Mouse (Mus musculus): Measurements from ENCODE around the gene Slc35g2.

Gene Slc35g2

DNA sequence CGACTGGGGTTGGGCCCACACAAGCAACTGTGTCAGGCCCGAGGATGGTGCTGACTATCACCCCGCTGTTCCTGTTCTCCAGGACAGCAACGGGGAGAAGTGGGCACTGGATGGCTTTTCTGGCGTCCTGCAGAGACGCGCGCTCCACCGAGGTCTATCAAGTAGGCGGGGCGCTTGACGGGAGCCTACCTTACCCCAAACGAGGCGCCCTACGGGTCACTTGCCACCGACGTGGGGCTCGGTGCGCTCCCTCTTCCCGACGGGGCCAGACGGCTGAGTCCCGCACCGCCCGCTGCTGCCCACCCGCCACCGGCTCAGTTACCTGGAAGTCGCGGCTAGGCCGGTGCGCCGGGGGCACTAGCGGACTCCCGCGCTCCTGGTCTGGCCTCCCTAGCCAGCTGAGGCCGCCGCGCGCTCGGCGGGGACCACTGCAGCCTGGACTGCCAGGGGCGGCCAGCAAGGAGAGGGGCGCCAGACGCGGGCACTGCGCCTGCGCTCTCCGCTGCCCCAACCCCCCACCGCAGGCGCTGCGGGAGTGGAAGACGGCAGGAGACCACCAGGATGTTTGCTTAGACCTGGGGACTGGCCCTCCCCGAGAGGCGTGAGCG lies at the start of gene Slc35g2:
Gene Slc35g2, minus strand, starts transcription at position 465 of the 608 bp plus-strand sequence.
- peak; percentile 45 to 48 for DNase-seq (ENCODE audit: low spot score in 2 of 2)

- peak in 1 of 2 experiments; percentile 16 for DNase-seq (ENCODE audit: low spot score in 2 of 2)
Observed at GRCm38 (mm10) chr9:100616947-100617346, 46.1 kb upstream of the Slc35g2 start.

DNA sequence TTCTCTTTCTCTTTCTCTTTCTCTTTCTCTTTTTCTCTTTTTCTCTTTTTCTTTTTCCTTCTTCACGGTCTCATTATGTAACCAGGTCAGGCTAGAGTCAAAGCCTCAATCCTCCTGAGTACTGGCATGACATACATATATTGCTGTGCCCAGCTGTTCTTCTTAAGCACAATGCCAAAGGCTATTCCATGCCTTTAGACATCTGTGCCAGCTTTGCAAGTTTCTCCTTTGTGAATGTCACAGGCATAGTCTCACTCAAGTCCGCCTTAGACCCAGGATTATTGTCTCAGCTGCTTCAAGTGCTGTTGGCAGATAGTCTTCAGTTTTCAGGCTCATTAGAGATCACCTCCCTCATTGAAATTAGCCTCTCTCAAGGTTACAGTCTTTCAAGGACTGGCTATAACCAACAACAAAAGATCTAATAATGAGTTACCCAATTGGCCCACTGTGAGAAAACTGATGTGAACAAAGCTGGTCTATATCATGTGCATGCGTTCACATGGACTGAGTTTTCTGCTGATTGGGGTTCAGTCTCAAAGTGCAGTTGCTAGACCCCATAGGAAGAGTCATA lies 42.7 kb upstream of the Slc35g2 start:
- DNase-seq (ENCODE audit: low spot score in 2 of 2) = no peak

DNA sequence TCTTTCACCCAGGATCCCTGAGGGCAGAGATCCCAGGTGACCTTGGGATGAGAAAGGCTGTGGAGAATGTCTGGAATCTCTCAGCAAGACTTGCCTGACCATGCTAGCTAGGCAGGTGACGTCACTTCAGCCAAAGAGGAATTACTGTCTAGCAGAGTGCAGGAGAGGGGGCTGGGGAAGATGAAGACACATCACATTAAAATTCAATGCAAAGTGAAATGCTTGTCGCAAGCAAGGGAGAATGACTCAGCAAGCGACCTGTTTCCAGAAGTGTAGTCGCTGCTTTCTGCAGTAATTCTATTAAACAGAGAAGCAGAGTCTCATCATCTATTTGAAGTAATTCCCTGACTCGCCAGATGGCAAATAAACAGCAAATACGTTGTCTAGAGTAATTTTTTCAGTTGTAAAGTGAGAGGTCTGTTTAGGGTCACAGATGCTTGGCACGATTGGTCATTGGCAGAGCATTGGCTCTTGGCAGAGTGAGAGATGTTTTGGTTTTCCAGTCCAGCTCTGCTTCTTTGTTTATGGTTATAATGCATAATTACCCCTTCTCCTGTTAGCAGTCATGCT lies 35.2 kb upstream of the Slc35g2 start:
- DNase-seq (ENCODE audit: low spot score in 2 of 2) = peak in 1 of 2 experiments; percentile 13

DNA sequence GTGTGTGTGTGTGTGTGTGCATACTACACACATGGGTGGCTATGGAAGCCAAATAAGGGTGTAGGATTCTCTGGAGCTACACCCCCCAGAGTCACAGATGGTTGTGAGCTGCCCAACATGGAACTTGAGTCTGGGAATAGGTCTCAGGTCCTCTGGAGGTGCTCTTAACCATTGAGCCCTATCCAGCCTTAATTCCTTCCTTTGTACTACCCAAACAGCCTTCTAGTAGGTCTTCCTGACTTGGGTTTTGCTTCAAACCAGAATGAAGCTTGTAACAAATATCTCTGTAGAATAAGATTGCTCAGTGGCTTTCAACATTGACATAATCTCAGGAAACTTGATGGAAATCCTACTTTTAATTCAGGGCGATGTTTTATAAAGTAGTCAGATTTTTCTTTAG lies 34.6 kb upstream of the Slc35g2 start:
- DNase-seq (ENCODE audit: low spot score in 2 of 2) = no peak

DNA sequence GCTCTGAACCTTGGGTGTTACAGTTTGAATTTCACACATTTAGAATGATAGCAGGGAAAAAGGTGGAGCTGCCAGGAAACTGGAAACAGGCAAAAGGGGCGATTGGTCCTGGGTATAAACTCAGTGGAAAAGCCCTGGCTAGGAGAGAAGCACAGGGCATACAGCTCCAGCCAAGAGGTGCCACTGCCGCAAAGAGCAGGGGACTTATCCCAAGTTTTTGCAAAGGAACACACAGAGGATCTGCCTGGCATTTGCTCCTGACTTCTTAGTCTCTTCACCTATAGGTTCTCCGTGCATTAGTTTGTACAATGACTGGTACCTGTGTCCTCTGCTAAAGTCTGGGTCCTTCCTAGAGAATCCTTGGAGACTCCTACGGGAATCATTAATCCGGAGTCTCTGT lies 32.3 kb upstream of the Slc35g2 start:
- no peak for DNase-seq (ENCODE audit: low spot score in 2 of 2)

- no peak for DNase-seq (ENCODE audit: low spot score in 2 of 2)
Observed at GRCm38 (mm10) chr9:100602130-100602529, 31.2 kb upstream of the Slc35g2 start.

- DNase-seq (ENCODE audit: low spot score in 2 of 2) = no peak
Observed at GRCm38 (mm10) chr9:100599761-100600328, 29.0 kb upstream of the Slc35g2 start.

GRCm38 (mm10) chr9:100597546-100597945 lies 26.7 kb upstream of the Slc35g2 start, which contains the start of gene Stag1:
Stag1 (plus strand) TSS chr9:100597798.
- no peak for DNase-seq (ENCODE audit: low spot score in 2 of 2)

GRCm38 (mm10) chr9:100596317-100596716 lies 25.4 kb upstream of the Slc35g2 start:
- DNase-seq (ENCODE audit: low spot score in 2 of 2) = no peak

DNA sequence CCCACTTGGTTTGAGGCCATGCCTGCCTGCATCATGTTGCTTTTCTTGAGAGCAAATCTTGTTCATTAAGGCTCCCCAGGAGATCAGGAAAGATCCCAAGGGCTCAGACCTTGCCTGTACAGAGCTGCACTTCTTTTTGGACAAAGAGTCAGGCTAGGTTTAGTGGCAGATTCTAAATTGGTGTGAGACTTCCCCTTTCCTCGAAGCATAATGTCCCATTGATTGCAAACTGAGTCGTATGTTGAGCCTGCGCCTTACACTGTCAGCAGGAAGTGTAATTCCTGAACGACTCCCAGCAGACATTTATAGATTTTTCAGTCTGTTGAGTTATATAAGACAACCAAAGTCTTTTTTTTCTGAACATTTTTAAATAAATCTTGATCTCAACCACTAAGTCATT lies 19.6 kb upstream of the Slc35g2 start:
- DNase-seq (ENCODE audit: low spot score in 2 of 2) = no peak

DNA sequence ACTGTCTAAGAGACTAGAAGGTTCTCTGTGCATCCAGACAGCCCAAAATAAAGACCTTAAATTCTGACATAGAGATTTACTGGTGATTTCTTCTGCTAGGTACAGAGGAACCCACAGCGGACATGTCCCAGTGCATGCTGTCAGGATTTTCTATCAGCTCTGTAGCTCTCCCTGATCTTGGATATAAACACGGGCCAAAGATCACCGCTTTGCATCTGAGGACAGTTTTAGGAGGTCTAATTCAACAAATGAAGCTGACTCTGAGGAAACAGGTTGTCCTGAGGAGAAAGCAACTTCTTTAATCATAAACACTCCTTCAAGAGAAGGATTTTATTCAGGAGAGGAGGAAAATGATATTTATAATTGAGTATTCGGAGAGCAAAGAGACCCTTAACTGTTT lies 13.1 kb upstream of the Slc35g2 start:
- DNase-seq (ENCODE audit: low spot score in 2 of 2) = no peak

DNA sequence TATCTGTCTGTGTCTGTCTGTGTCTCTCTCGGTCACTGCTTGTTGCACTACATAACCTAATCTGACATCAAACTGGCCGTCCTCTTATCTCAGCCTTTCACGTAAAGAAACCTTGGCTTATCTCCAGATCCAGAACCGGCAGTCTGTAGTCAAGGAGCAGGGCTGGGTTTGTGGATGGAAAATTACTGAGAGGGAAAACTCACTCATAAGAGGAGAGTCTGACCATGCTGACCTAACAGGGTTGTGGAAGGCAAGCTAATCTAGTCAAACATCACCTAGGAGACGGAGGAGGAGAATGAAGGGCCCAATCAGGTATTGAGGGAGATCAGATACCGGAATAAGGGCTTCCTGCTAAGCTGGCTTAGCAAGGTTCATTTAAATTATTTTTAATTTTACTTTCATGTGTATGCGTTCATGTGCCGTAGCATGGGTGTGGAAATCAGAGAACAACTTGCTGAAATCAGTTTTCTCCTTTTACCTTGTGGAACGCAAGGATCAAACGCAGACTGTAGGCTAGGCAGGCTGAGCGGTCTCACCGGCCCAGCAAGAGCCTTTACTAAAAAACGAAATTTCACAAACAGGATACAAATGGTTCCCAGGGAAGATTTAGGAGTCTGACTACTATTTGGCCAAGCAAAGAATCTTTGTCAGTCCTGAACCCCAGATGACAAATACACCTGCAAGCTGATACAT lies 12.1 kb upstream of the Slc35g2 start:
- DNase-seq (ENCODE audit: low spot score in 2 of 2) = no peak

- no peak for DNase-seq (ENCODE audit: low spot score in 2 of 2)
Observed at GRCm38 (mm10) chr9:100581543-100582492, 10.9 kb upstream of the Slc35g2 start.

DNA sequence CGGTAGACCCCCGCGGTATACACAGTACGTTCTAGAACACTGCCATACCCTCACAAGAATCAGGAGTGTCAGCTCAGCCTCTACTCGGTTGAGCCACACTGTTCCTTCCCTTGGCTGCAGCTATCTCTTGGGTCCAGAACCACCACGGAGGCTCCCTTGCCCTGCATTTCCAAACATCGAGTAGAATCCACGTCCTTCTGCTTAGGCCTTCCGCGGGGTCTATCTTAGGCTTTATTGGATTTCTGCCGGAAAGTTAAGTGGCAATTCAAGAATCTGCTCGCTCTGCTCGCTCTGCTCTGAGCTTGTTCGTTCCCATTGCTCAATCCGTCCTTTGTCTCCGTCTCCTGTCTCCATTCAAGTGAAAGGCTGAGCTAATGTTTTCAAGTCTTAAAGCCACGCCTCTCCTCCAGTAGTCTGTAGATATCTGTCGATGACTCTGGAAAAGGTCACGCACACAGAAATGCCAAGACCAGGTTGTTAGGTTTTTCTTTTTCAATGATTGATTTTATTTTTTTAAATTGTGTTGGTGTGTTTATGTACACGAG lies 9.4 kb upstream of the Slc35g2 start:
- DNase-seq (ENCODE audit: low spot score in 2 of 2) = no peak

- DNase-seq (ENCODE audit: low spot score in 2 of 2) = no peak
Observed at GRCm38 (mm10) chr9:100573942-100574341, 3.1 kb upstream of the Slc35g2 start.

GRCm38 (mm10) chr9:100573300-100573699 lies 2.4 kb upstream of the Slc35g2 start:
- no peak for DNase-seq (ENCODE audit: low spot score in 2 of 2)

DNA sequence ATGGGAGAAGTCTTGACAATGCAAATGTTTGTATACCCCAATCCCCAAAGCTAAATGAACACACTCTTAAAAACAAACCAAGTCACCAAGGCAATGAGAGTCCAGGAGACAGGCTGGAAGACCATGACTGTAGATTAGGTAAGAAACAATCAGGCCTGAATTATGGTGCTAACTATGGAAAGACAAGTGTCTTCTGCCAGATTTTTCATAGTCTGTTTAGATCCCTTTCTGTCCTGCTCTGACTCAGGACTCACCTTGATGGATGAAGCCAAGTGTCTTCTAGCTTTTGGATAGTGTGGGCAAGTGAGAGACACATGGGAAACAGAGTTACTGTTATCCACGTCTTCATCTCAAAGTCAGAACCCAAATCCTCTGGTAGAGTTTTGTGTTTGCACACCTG lies 621 bp upstream of the Slc35g2 start:
- no peak for DNase-seq (ENCODE audit: low spot score in 2 of 2)

- DNase-seq (ENCODE audit: low spot score in 2 of 2) = peak; percentile 20 to 27
Observed at GRCm38 (mm10) chr9:100569798-100570625, 878 bp downstream of the Slc35g2 start.

- DNase-seq (ENCODE audit: low spot score in 2 of 2) = no peak
Observed at GRCm38 (mm10) chr9:100560251-100560890, 10.5 kb downstream of the Slc35g2 start.
